Mouse (Mus musculus): ENCODE results near the gene Kcnj6. TPM values are rescaled to one million over a fixed set of nuclear protein-coding genes. Genes with fewer than 3 reads are reported as not detected.

Gene Kcnj6
- under 1 TPM in 1 of 4 experiments, not detected in 3; 0.15 TPM for total RNA-seq (2022)

GRCm38 (mm10) chr16:94997340-94997849, at the start of gene Kcnj6:
TSS of gene Kcnj6 (minus strand) at chr16:94997701.
- no peak for DNase-seq (ENCODE audit: low spot score in 2 of 2)

- DNase-seq (ENCODE audit: low spot score in 2 of 2): no peak
These were observed 12.4 kb upstream of the Kcnj6 start for GRCm38 (mm10) chr16:95009937-95010336.

GRCm38 (mm10) chr16:95004599-95004998, 7.1 kb upstream of the Kcnj6 start:
- no peak for DNase-seq (ENCODE audit: low spot score in 2 of 2)

- no peak for DNase-seq (ENCODE audit: low spot score in 2 of 2)
These were observed 2.0 kb upstream of the Kcnj6 start for GRCm38 (mm10) chr16:94999551-94999950.

- DNase-seq (ENCODE audit: low spot score in 2 of 2): no peak
These were observed 1.5 kb upstream of the Kcnj6 start for GRCm38 (mm10) chr16:94999019-94999418.

GRCm38 (mm10) chr16:94996791-94997281, 665 bp downstream of the Kcnj6 start:
- DNase-seq (ENCODE audit: low spot score in 2 of 2): no peak

- no peak for DNase-seq (ENCODE audit: low spot score in 2 of 2)
These were observed 1.9 kb downstream of the Kcnj6 start for GRCm38 (mm10) chr16:94995542-94996131.

- no peak for DNase-seq (ENCODE audit: low spot score in 2 of 2)
These were observed 2.6 kb downstream of the Kcnj6 start for GRCm38 (mm10) chr16:94994924-94995323.

GRCm38 (mm10) chr16:94994148-94994547, 3.4 kb downstream of the Kcnj6 start:
- no peak for DNase-seq (ENCODE audit: low spot score in 2 of 2)

GRCm38 (mm10) chr16:94990114-94990513, 7.4 kb downstream of the Kcnj6 start:
- no peak for DNase-seq (ENCODE audit: low spot score in 2 of 2)

- no peak for DNase-seq (ENCODE audit: low spot score in 2 of 2)
These were observed 10.8 kb downstream of the Kcnj6 start for GRCm38 (mm10) chr16:94986731-94987130.

- no peak for DNase-seq (ENCODE audit: low spot score in 2 of 2)
These were observed 13.2 kb downstream of the Kcnj6 start for GRCm38 (mm10) chr16:94984263-94984662.

- no peak for DNase-seq (ENCODE audit: low spot score in 2 of 2)
These were observed 17.1 kb downstream of the Kcnj6 start for GRCm38 (mm10) chr16:94980374-94980773.

- DNase-seq (ENCODE audit: low spot score in 2 of 2): no peak
These were observed 18.0 kb downstream of the Kcnj6 start for GRCm38 (mm10) chr16:94979499-94979898.

- DNase-seq (ENCODE audit: low spot score in 2 of 2): no peak
These were observed 25.2 kb downstream of the Kcnj6 start for GRCm38 (mm10) chr16:94972080-94972855.

- no peak for DNase-seq (ENCODE audit: low spot score in 2 of 2)
These were observed 28.6 kb downstream of the Kcnj6 start for GRCm38 (mm10) chr16:94968941-94969340.

- no peak for DNase-seq (ENCODE audit: low spot score in 2 of 2)
These were observed 29.0 kb downstream of the Kcnj6 start for GRCm38 (mm10) chr16:94968472-94968871.

GRCm38 (mm10) chr16:94957156-94957828, 40.2 kb downstream of the Kcnj6 start:
- no peak for DNase-seq (ENCODE audit: low spot score in 2 of 2)

- DNase-seq (ENCODE audit: low spot score in 2 of 2): no peak
These were observed 41.1 kb downstream of the Kcnj6 start for GRCm38 (mm10) chr16:94956410-94956809.

- DNase-seq (ENCODE audit: low spot score in 2 of 2): no peak
These were observed 44.2 kb downstream of the Kcnj6 start for GRCm38 (mm10) chr16:94953294-94953693.

GRCm38 (mm10) chr16:94949172-94949571, 48.3 kb downstream of the Kcnj6 start:
- DNase-seq (ENCODE audit: low spot score in 2 of 2): no peak

- DNase-seq (ENCODE audit: low spot score in 2 of 2): no peak
These were observed 50.7 kb downstream of the Kcnj6 start for GRCm38 (mm10) chr16:94946848-94947247.
